Mouse (Mus musculus) embryonic fibroblast, embryonic 13.5 days (primary cell): ENCODE data around the gene Frmd4a. TPM values are rescaled to one million over a fixed set of nuclear protein-coding genes. Genes with fewer than 3 reads are reported as not detected.

ENCODE experiments used
- H3K27ac ChIP-seq: 2 replicates; pipeline ENCODE4 v1.5.1; 2012; ENCODE audit warnings: low read length, control low read depth, inconsistent platforms; ENCODE audit not compliant: insufficient read depth
- H3K4me1 ChIP-seq: 2 replicates; pipeline ENCODE4 v1.6.1; 2011; ENCODE audit warnings: low read length; ENCODE audit not compliant: control insufficient read depth, insufficient read depth
- H3K4me3 ChIP-seq: 2 replicates; pipeline ENCODE4 v1.5.1; 2011; ENCODE audit warnings: mild to moderate bottlenecking, control low read depth, low read length; ENCODE audit not compliant: insufficient read depth
- CTCF ChIP-seq: IDR thresholded peaks from 2 replicates; pipeline ENCODE4 v1.5.1; 2011; ENCODE audit warnings: mild to moderate bottlenecking, control low read depth, low read length, moderate library complexity, borderline replicate concordance; ENCODE audit not compliant: insufficient read depth
- POLR2A ChIP-seq: IDR thresholded peaks from 2 replicates; pipeline ENCODE4 v1.6.1; 2011; ENCODE audit warnings: low read depth, mild to moderate bottlenecking, control low read depth, low read length, moderate library complexity
- polyA plus RNA-seq: library from polyadenylated mRNA; stranded (reverse); fragments of >200 nt; gene quantifications from 2 replicates; pipeline ENCODE4 v1.2.4, GENCODE M21; 2011; ENCODE audit warnings: low read depth; ENCODE audit not compliant: missing spikeins, insufficient read length

The Frmd4a gene
- polyA plus RNA-seq, 1 experiment: 66.9 TPM

GRCm38 (mm10) chr2:4535187-4535864, 517.8 kb downstream of the Frmd4a start:
- Histone ChIP-seq H3K4me1 (peaks cover 3% of the 10 kb centered on the region; the same call in 1 of the 2 replicates), H3K27ac (no peak overlapping the region), H3K4me3 (no peak overlapping the region)
- TF ChIP-seq CTCF: no peak
- no peak for TF ChIP-seq POLR2A

- no peak overlapping the region for H3K4me3 ChIP-seq
- peaks cover 28% of the 10 kb centered on the region for H3K4me1 ChIP-seq
- TF ChIP-seq CTCF (no peak), POLR2A (no peak)
- peak overlapping the region; percentile 15; the same call in 1 of the 2 replicates for H3K27ac ChIP-seq
These were observed 523.8 kb downstream of the Frmd4a start for GRCm38 (mm10) chr2:4541330-4541729.

- Histone ChIP-seq H3K27ac (peak overlapping the region; percentile 43), H3K4me3 (no peak overlapping the region), H3K4me1 (peaks cover 28% of the 10 kb centered on the region)
- TF ChIP-seq CTCF (no peak), POLR2A (no peak)
These were observed 524.5 kb downstream of the Frmd4a start for GRCm38 (mm10) chr2:4541844-4542628.

GRCm38 (mm10) chr2:4542629-4543416, 525.3 kb downstream of the Frmd4a start:
- Histone ChIP-seq H3K4me3 (no peak overlapping the region), H3K27ac (peak overlapping the region; percentile 39), H3K4me1 (peaks cover 28% of the 10 kb centered on the region)
- no peak for TF ChIP-seq CTCF
- no peak for TF ChIP-seq POLR2A

DNA sequence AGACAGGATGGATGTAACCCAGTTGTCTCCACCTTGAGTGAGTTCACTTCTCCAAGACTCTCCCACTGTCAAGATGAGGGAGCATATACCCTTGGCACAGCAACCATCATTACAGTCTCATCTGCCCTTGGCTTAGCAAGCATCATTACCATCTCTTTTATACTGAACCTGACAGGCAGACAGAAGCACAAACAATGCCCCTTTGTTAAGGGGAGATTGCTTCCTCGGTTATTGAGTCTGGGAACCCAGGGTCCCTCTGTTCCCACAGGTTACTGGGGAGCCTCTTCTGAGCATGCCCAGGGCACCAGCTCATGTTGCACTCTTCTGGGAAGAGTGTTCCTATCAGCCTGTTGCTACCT, 525.9 kb downstream of the Frmd4a start:
- Histone ChIP-seq H3K4me3 (no peak overlapping the region), H3K4me1 (peaks cover 28% of the 10 kb centered on the region), H3K27ac (peak overlapping the region; percentile 39; the same call in 1 of the 2 replicates)
- TF ChIP-seq POLR2A (no peak), CTCF (no peak)

- TF ChIP-seq CTCF (no peak), POLR2A (no peak)
- no peak overlapping the region for H3K4me3 ChIP-seq
- peaks cover 28% of the 10 kb centered on the region for H3K4me1 ChIP-seq
- H3K27ac ChIP-seq: no peak overlapping the region
These were observed 526.8 kb downstream of the Frmd4a start for GRCm38 (mm10) chr2:4544360-4544759.

DNA sequence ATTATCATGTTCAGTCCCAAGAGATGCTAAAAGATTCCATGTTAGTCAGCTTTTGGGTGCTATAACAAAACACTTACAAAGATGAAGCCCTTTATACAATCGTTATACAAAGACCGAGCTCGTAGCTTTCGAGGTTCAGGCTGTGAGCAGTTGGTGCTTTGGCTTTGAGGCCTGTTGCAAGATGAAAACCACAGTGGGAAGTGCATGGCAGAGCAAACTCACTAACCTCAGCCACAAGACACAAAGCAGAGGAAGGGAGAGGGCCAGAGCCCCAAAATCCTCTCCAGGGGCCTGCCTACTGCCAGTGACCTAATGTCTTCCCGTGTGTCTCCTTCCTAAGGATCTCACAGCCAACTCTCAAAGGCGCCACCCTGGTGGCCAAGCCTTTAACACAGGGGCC, 527.7 kb downstream of the Frmd4a start:
- TF ChIP-seq CTCF: no peak
- Histone ChIP-seq H3K4me3 (no peak overlapping the region), H3K27ac (no peak overlapping the region), H3K4me1 (peaks cover 25% of the 10 kb centered on the region)

DNA sequence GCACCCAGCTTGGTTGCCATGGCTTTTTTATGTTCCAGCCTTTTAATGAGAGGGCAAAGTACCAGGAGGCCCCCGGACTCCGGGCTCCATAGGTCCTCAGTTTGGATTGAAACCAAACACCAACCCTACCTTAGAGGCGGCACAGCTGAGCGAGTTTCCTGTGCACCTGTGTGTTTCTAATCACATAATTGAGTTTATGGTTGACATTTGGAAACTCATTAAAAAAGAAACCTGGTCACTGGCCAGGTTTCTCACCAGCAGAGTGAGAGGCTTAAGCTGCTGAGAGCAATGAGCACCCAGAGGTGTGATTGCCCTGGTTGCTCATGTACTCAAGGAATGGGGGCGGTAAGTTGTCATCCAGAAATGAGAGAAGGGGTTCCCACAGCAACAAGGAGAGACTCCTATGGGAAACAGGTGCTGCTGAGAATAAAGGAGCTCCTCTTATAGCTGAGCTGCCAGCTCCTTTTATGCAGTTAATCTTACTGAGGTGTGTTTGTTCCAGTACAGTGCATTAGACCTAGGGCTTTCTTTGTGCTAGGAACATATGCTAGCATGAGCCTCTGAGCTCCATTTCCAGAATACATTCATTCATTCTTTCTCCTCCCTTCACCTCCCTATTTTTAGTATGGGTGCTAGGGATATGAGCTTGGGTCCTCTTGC, 529.6 kb downstream of the Frmd4a start:
- TF ChIP-seq POLR2A: no peak
- no peak for TF ChIP-seq CTCF
- H3K4me3 ChIP-seq: no peak overlapping the region
- H3K27ac ChIP-seq: no peak overlapping the region
- peaks cover 12% of the 10 kb centered on the region for H3K4me1 ChIP-seq

- Histone ChIP-seq H3K4me3 (no peak overlapping the region), H3K27ac (no peak overlapping the region), H3K4me1 (no peaks in the 10 kb centered on the region)
- TF ChIP-seq CTCF (no peak), POLR2A (no peak)
These were observed 531.8 kb downstream of the Frmd4a start for GRCm38 (mm10) chr2:4549271-4549670.

DNA sequence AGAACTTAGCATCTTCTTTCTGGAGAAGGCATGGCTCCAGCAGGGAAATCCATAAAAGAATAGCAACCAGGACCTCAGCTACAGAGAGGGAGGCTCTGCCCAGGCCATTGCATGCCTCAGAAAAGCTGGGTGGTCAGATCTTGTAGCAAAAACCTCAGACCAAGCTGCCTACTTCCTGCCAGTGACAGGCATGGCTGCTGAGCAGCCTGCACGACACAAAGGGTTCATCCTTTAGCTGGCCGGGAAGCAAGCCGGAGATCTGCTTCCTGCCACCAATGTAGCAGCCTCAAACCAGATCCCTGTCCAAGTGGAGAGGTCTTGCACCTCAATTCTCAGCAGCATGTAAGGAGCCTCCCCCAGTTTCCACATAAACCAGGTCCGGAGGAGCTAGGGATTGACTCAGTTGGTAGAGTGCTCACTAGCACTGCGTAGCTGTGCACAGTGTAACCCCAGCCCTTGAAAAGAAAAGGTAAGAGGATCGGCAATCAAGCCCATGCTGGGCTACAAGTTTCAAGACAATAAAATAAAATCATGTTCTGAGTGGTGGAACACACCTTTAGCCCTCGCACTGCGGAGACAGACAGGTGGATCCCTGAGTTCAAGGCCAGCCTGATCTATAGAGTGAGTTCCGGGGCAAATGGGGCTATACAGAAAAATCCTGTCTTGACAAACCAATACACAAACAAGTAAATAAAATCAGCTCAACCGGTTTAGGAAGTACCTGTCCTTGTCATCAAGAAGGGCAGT, 532.7 kb downstream of the Frmd4a start:
- no peak for TF ChIP-seq CTCF
- TF ChIP-seq POLR2A: no peak
- H3K4me1 ChIP-seq: peaks cover 4% of the 10 kb centered on the region; the same call in 1 of the 2 replicates
- no peak overlapping the region for H3K4me3 ChIP-seq
- no peak overlapping the region for H3K27ac ChIP-seq
